ENCODE assay signal across 9 mouse cellular contexts in the genomic region with DNA sequence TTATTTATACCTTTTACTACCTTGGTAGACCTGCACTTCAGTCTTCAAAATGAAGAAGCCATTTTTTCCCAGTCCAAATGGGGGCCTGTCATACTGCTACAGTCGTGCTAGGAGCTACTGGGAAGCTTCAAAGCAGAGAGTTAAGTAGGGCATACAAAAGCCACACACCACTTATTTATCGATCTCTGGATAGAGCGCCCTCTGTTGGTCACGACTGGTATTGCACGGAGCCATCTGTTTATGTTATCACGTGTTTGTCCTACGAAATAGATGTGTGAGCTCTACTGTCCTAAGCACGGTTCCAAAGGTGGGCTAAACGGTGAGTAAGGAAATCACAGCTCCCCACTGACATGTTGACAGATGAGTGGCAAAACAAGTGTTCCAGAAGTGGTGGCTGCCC. TPM values are rescaled to one million over a fixed set of nuclear protein-coding genes. Genes with fewer than 3 reads are reported as not detected.
DNase-seq lines count a peak whose midpoint lies in the region; ATAC-seq and TF ChIP-seq lines count a peak whose summit lies in the region.
"Had no signal": no experiment of that assay in that cellular context is flagged by ENCODE, and none has a peak within 500 bp of the region (broad histone marks: within the 10 kb centered on the region; RNA-seq: fewer than 3 reads in every experiment).

No protein-coding gene starts in this region.

- no peak overlapping the region for H3K4me2 ChIP-seq in forebrain, embryonic 14.5 days (ENCODE audit: low read length)
- no peak overlapping the region for H3K4me2 ChIP-seq in forebrain, embryonic 16.5 days (ENCODE audit: low read length)
- H3K4me2 ChIP-seq in lung, postnatal 0 days (replicated peaks; ENCODE audit: low read depth, low read length): no peak overlapping the region
- H3K4me2 ChIP-seq in midbrain, postnatal 0 days (ENCODE audit: low read depth, low read length, poor library complexity, severe bottlenecking): no peak overlapping the region
- H3K4me2 ChIP-seq: kidney, embryonic 15.5 days had no signal

- H3K36me3 ChIP-seq in forebrain, embryonic 14.5 days (ENCODE audit: control insufficient read depth, insufficient read depth, low read length): no peaks in the 10 kb centered on the region
- H3K36me3 ChIP-seq in forebrain, embryonic 16.5 days (ENCODE audit: control insufficient read depth, insufficient read depth): no peaks in the 10 kb centered on the region
- H3K36me3 ChIP-seq in lung, postnatal 0 days (ENCODE audit: insufficient read depth, low read length): no peaks in the 10 kb centered on the region
- H3K36me3 ChIP-seq in midbrain, postnatal 0 days (ENCODE audit: insufficient read depth, low read length): no peaks in the 10 kb centered on the region
- H3K36me3 ChIP-seq: kidney, embryonic 15.5 days had no signal

- intact Hi-C loops in left cerebral cortex, postnatal 14 days (cut with DNase I): no loop called here

- WGBS in forebrain, embryonic 14.5 days: 9% methylated on average over 9 of the region's 9 CpGs
- WGBS in forebrain, embryonic 16.5 days: 8% methylated on average over 9 of the region's 9 CpGs
- 8% methylated on average over 9 of the region's 9 CpGs for WGBS in lung, postnatal 0 days
- WGBS in midbrain, postnatal 0 days: 6% methylated on average over 9 of the region's 9 CpGs

- H3K27me3 ChIP-seq in forebrain, embryonic 14.5 days (replicated peaks; ENCODE audit: control insufficient read depth, insufficient read depth, low read length): no peaks in the 10 kb centered on the region
- no peaks in the 10 kb centered on the region for H3K27me3 ChIP-seq in forebrain, embryonic 16.5 days (replicated peaks; ENCODE audit: control insufficient read depth, insufficient read depth, low read length)
- H3K27me3 ChIP-seq in lung, postnatal 0 days (replicated peaks; ENCODE audit: insufficient read depth, low read length): no peaks in the 10 kb centered on the region
- no peaks in the 10 kb centered on the region for H3K27me3 ChIP-seq in midbrain, postnatal 0 days (ENCODE audit: insufficient read depth, low read length)
- H3K27me3 ChIP-seq: kidney, embryonic 15.5 days had no signal

- H3K4me3 ChIP-seq in forebrain, embryonic 14.5 days (ENCODE audit: low read depth, low read length): no peak overlapping the region
- H3K4me3 ChIP-seq in forebrain, embryonic 16.5 days (replicated peaks; ENCODE audit: low read length): no peak overlapping the region
- H3K4me3 ChIP-seq in lung, postnatal 0 days (ENCODE audit: low read depth, low read length): no peak overlapping the region
- H3K4me3 ChIP-seq in midbrain, postnatal 0 days (ENCODE audit: low read depth, low read length): no peak overlapping the region
- H3K4me3 ChIP-seq: kidney, embryonic 15.5 days had no signal

- H3K9ac ChIP-seq in forebrain, embryonic 14.5 days (ENCODE audit: low read length): no peak overlapping the region
- H3K9ac ChIP-seq in forebrain, embryonic 16.5 days (replicated peaks; ENCODE audit: low read depth, low read length): no peak overlapping the region
- H3K9ac ChIP-seq in lung, postnatal 0 days (replicated peaks; ENCODE audit: low read depth): no peak overlapping the region
- H3K9ac ChIP-seq in midbrain, postnatal 0 days (replicated peaks; ENCODE audit: low read length, poor library complexity, severe bottlenecking): no peak overlapping the region
- H3K9ac ChIP-seq: kidney, embryonic 15.5 days had no signal

- no peak for TF ChIP-seq EP300 in lung, postnatal 0 days (IDR thresholded peaks at IDR 0.05)

- TF ChIP-seq CTCF in lung, postnatal 0 days (IDR thresholded peaks at IDR 0.05): peak; percentile 52
- peak; percentile 73 for TF ChIP-seq CTCF in midbrain, postnatal 0 days (IDR thresholded peaks at IDR 0.05)

- peak; percentile 29 for DNase-seq in forebrain, embryonic 14.5 days (ENCODE audit: low spot score)
- no peak for DNase-seq in lung, postnatal 0 days (ENCODE audit: low spot score)
- DNase-seq in lung, postnatal 4 days: no peak
- DNase-seq in cerebellum, adult 9-10 months: peak; percentile 50
- DNase-seq in midbrain, postnatal 0 days (ENCODE audit: low spot score): peak; percentile 59
- no peak for DNase-seq in urinary bladder, postnatal 25 days (ENCODE audit: low spot score)
- DNase-seq in left cerebral cortex, postnatal 14 days (ENCODE audit: low spot score in 2 of 2): no peak

- no peak overlapping the region for H3K27ac ChIP-seq in forebrain, embryonic 14.5 days (ENCODE audit: low read depth, low read length)
- no peak overlapping the region for H3K27ac ChIP-seq in forebrain, embryonic 16.5 days (ENCODE audit: low read length)
- no peak overlapping the region for H3K27ac ChIP-seq in lung, postnatal 0 days (ENCODE audit: low read length)
- H3K27ac ChIP-seq in midbrain, postnatal 0 days (ENCODE audit: low read depth, low read length): no peak overlapping the region
- H3K27ac ChIP-seq: kidney, embryonic 15.5 days had no signal

- H3K4me1 ChIP-seq in forebrain, embryonic 14.5 days (ENCODE audit: control insufficient read depth, insufficient read depth, low read length): no peaks in the 10 kb centered on the region
- no peaks in the 10 kb centered on the region for H3K4me1 ChIP-seq in forebrain, embryonic 16.5 days (replicated peaks; ENCODE audit: control insufficient read depth, insufficient read depth, low read length)
- no peaks in the 10 kb centered on the region for H3K4me1 ChIP-seq in lung, postnatal 0 days (ENCODE audit: insufficient read depth, low read depth, low read length)
- H3K4me1 ChIP-seq in midbrain, postnatal 0 days (ENCODE audit: insufficient read depth, low read length): no peaks in the 10 kb centered on the region; the same call in 1 of the 2 replicates
- H3K4me1 ChIP-seq: kidney, embryonic 15.5 days had no signal

- H3K9me3 ChIP-seq in forebrain, embryonic 14.5 days (replicated peaks; ENCODE audit: control insufficient read depth, low read length): no peaks in the 10 kb centered on the region
- no peaks in the 10 kb centered on the region for H3K9me3 ChIP-seq in forebrain, embryonic 16.5 days (ENCODE audit: control insufficient read depth, low read length)
- H3K9me3 ChIP-seq in lung, postnatal 0 days (ENCODE audit: low read length): no peaks in the 10 kb centered on the region
- H3K9me3 ChIP-seq in midbrain, postnatal 0 days (ENCODE audit: low read length): no peaks in the 10 kb centered on the region
- H3K9me3 ChIP-seq: kidney, embryonic 15.5 days had no signal

- ATAC-seq in forebrain, embryonic 14.5 days: no peak
- ATAC-seq in forebrain, embryonic 16.5 days: no peak
- no peak for ATAC-seq in lung, postnatal 0 days
- no peak for ATAC-seq in midbrain, postnatal 0 days (ENCODE audit: low FRiP score)

RNA-seq across cellular contexts. Expression of gene Tcl1, which starts 36.2 kb away (rescaled TPM):
- polyA plus RNA-seq in forebrain, embryonic 14.5 days (2014; fragmentation: Nextera tagmentation; extraction: Ambion mirVana): not detected in 2 replicates
- not detected in 2 replicates for polyA plus RNA-seq in forebrain, embryonic 16.5 days (2015; fragmentation: Nextera tagmentation; extraction: Ambion mirVana)
- not detected in 2 replicates for polyA plus RNA-seq in lung, postnatal 0 days (2015; fragmentation: Nextera tagmentation; extraction: Ambion mirVana)
- total RNA-seq in midbrain, postnatal 0 days (2014; rRNA removed): not detected in 2 replicates
- polyA plus RNA-seq in midbrain, postnatal 0 days (2015; fragmentation: Nextera tagmentation; extraction: Ambion mirVana): not detected in 2 replicates
- total RNA-seq in left cerebral cortex, postnatal 14 days (2021): not detected
- polyA plus RNA-seq: kidney, embryonic 15.5 days had no signal

RNA-seq across cellular contexts. Expression of gene Tcl1b4, which starts 57.0 kb away (rescaled TPM):
- not detected in 2 replicates for polyA plus RNA-seq in forebrain, embryonic 14.5 days (2014; fragmentation: Nextera tagmentation; extraction: Ambion mirVana)
- not detected in 2 replicates for polyA plus RNA-seq in forebrain, embryonic 16.5 days (2015; fragmentation: Nextera tagmentation; extraction: Ambion mirVana)
- not detected in 2 replicates for polyA plus RNA-seq in lung, postnatal 0 days (2015; fragmentation: Nextera tagmentation; extraction: Ambion mirVana)
- total RNA-seq in midbrain, postnatal 0 days (2014; rRNA removed): not detected in 2 replicates
- not detected in 2 replicates for polyA plus RNA-seq in midbrain, postnatal 0 days (2015; fragmentation: Nextera tagmentation; extraction: Ambion mirVana)
- not detected for total RNA-seq in left cerebral cortex, postnatal 14 days (2021)
- polyA plus RNA-seq: kidney, embryonic 15.5 days had no signal

Comparison
In these comparisons a context has a peak if more than half of its experiments do, and no peak if none do; other contexts are left out.
1. DNase-seq: peak in forebrain, embryonic 14.5 days (single experiment), cerebellum, adult 9-10 months (single experiment) and midbrain, postnatal 0 days (single experiment); none in lung, postnatal 0 days (single experiment), lung, postnatal 4 days (0 of 2), urinary bladder, postnatal 25 days (single experiment) and left cerebral cortex, postnatal 14 days (0 of 2).